Mouse (Mus musculus): ENCODE results near the gene Acat2.
"Not testable (repeated sequence)": the region's sequence is repeated elsewhere in the genome, so short reads cannot be mapped to it uniquely, and the experiment has no call there.

The Acat2 gene
- long read RNA-seq, experiment 1, transcript Acat2-201 (9 exons, 2,250 nt), result major isoform, 19 of 24 reads
- long read RNA-seq, experiment 1, partial matches to known transcripts, result 0 of 24 reads
- long read RNA-seq, experiment 1, other reads (novel, unspliced or antisense), result 1 of 24 reads
- long read RNA-seq, experiment 2, transcript Acat2-201 (9 exons, 2,250 nt), result major isoform, 30 of 48 reads
- long read RNA-seq, experiment 2, transcript Acat2-203 (8 exons, 1,800 nt), result minor isoform, 7 of 48 reads
- long read RNA-seq, experiment 2, partial matches to known transcripts, result 11 of 48 reads
- long read RNA-seq, experiment 2, other reads (novel, unspliced or antisense), result 0 of 48 reads

GRCm38 (mm10) chr17:12960331-12960873, at the start of gene Acat2:
TSS of gene Acat2 (minus strand) at chr17:12960747.
- intact Hi-C loops (cut with DNase I), result loop anchor here (5.0 kb wide), 1 partner anchor 43 kb away; the partner anchor contains the start of genes Mrpl18 and Tcp1

DNA sequence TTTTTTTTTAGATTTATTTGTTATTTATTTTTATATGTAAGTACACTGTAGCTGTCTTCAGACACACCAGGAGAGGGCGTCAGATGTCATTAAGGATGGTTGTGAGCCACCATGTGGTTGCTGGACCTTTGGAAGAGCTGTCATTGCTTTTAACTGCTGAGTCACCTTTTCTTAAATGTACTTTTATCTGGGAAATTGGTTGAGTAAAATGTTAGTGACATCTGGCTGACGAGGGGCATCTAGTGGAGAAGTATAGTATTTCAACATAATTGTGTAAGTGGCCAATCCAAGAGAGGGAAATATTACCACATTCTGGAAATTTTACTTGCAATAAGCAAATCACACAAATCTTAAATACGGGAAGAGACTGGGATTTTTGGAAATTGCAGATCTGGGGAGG, 49.3 kb upstream of the Acat2 start:
- intact Hi-C loops (cut with DNase I), result no loop called here

- intact Hi-C loops (cut with DNase I), result no loop called here
Measured at GRCm38 (mm10) chr17:13008528-13008927, 48.0 kb upstream of the Acat2 start.

DNA sequence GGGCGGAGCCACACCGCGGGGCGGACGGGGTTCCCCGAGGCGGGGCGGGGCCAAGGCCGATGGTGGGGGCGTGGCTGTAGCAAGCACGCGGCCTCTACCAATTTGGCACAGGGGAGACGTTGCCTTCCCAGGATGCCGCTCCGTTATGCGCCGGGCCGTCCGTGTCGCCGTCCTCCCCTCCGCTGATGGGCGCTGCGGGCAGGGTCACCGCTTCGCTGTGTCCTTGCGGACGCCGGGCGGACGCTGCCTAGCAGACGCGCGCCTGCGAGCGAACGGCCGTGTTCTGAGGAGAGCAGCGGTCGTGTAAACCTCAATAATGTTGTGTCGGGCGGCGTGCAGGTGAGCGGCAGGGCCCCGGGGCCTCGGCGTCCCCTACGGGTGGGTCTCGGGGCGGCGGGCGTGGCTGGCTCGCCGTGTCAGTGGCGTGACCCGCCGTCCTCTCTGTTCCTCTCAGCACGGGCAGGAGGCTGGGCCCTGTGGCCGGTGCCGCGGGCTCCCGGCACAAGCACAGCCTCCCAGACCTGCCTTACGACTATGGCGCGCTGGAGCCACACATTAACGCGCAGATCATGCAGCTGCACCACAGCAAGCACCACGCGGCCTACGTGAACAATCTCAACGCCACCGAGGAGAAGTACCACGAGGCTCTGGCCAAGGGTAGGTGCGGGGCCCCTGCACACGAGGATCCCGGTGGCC, 47.3 kb upstream of the Acat2 start:
- intact Hi-C loops (cut with DNase I), result no loop called here

DNA sequence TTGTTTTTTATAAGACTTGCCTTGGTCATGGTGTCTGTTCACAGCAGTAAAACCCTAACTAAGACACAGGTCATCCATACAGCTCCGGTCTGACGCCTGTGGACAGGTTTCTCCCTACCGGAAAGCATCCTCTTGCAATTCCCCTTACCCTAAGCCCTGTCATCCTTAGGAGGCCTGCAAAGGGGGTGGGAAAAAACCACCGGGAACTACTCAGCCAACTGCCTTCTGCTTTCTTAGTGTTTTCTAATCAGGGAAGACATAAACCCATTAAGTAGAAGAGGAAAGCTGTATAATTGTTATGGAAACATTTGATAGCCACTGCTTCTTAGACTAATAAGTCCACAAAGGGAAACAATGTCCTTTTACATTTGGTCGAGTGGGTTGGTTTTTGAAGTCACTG, 46.4 kb upstream of the Acat2 start:
- intact Hi-C loops (cut with DNase I), result no loop called here

- intact Hi-C loops (cut with DNase I), result not testable (repeated sequence)
Measured at GRCm38 (mm10) chr17:13006546-13006945, 46.0 kb upstream of the Acat2 start, which contains the start of gene Sod2. TSS of gene Sod2 (plus strand) at chr17:13006846.

DNA sequence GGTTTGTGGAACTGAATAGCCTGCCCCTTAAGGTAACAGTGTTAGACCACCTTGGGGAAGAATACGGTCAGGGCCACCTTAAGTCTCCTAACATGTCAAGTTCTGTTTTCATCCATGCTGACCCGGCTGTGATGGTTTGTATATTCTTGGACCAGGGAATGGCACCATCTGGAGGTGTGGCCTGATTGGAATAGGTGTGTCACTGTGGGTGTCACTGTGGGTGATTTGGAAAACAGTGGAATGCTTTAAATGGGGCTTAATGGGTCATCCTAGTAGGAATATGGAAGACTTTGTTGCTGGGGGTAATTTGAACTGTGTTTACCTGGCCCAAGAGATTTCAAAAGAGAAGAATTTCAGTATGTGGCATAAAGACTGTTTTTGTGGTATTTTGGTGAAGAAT, 43.9 kb upstream of the Acat2 start:
- intact Hi-C loops (cut with DNase I), result not testable (repeated sequence)

GRCm38 (mm10) chr17:13002243-13002642, 41.7 kb upstream of the Acat2 start:
- intact Hi-C loops (cut with DNase I), result not testable (repeated sequence)

- intact Hi-C loops (cut with DNase I), result loop anchor here (5.0 kb wide), 1 partner anchor 122 kb away; the partner anchor contains the start of gene Mrgprh
Measured at GRCm38 (mm10) chr17:12999069-12999468, 38.5 kb upstream of the Acat2 start.

DNA sequence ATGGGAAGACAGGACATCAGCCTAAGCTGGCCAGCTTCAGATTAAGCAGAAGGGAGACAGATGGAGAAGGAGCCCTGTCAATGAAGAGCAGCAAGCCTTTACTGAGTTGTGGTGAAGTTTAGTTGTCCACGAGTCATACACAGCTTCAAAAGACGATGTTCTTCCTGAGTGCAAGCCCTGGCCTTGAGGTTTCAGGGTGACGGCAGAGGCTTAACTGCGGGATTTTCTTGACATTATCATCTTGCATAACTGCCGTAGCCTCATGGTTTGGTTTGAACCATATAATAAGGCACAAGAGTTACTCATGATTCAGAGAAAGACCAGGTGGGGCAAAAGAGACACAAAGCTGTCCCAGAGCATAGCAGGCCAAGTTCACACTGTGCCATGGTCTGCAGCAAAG, 37.3 kb upstream of the Acat2 start:
- intact Hi-C loops (cut with DNase I), result loop anchor here (5.0 kb wide), 1 partner anchor 121 kb away; the partner anchor contains the start of gene Mrgprh

- intact Hi-C loops (cut with DNase I), result loop anchor here (5.0 kb wide), 1 partner anchor 119 kb away; the partner anchor contains the start of gene Mrgprh
Measured at GRCm38 (mm10) chr17:12996345-12996744, 35.8 kb upstream of the Acat2 start.

DNA sequence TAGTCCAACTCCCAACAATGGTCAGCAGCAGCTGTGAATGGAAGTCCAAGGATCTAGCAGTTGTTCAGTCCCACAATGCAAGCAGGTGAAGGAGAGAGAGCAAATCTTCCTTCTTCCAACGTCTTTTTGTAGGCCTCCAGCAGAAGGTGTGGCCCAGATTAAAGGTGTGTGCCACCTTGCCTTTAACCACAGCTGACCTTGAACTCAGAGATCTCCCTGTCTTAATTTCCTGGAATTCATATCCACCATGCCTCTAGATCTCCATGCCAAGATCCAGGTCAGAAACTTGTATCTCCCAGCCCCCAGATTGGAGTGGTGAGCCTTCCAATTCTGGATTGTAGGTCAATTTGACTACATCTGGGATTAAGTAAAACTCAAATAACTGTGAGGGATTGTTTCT, 33.5 kb upstream of the Acat2 start, which contains the start of gene Wtap:
TSS of gene Wtap (minus strand) at position 101 of the 400 bp plus-strand sequence.
- intact Hi-C loops (cut with DNase I), result no loop called here

- intact Hi-C loops (cut with DNase I), result no loop called here
Measured at GRCm38 (mm10) chr17:12992470-12992991, 32.0 kb upstream of the Acat2 start.

- intact Hi-C loops (cut with DNase I), result no loop called here
Measured at GRCm38 (mm10) chr17:12991635-12992358, 31.2 kb upstream of the Acat2 start.

DNA sequence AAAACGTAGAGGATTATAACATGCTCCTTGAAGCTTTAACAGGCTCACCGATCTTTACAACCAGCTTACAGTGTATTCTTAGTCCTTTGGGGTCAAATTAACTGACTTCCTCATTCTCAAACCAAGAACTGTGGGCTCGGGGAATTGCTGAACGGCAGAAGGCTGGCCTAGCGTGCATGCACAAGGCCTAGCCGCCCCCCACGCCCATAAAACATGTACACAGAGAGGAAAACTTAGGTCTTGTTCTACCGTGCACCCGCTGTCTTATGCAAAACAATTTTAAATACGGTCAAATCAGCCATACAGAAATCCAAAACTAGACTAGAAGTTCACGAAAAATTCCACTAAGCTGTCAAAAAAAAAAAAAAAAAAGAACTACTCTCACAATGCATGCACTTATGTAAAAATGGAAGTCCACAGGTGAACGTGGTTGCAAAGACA, 30.7 kb upstream of the Acat2 start:
- intact Hi-C loops (cut with DNase I), result no loop called here

DNA sequence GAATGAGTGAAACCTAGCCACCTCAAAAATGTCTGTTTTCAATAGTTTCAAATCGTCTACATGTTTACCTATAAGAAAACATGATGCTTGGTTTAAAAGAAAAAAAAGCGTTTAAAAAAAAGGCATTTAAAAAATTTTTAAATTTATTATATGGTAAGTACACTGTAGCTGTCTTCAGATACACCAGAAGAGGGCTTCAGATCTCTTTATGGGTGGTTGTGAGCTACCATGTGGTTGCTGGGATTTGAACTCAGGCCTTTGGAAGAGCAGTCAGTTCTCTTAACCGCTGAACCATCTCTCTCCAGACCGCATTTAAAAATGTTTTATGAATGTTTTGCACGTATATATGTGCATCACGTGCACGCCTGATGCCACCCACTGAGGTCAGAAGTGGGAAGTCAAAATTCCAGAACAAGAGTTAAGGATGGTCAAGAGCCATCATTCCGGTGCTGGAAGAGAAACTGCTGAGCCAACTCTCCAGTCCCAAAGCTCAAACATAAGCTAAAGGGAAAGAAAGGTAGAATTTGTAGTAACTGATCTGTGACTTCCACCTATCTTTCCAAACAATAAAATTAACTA, 30.1 kb upstream of the Acat2 start:
- intact Hi-C loops (cut with DNase I), result no loop called here

- intact Hi-C loops (cut with DNase I), result not testable (repeated sequence)
Measured at GRCm38 (mm10) chr17:12988096-12988495, 27.5 kb upstream of the Acat2 start.

- intact Hi-C loops (cut with DNase I), result no loop called here
Measured at GRCm38 (mm10) chr17:12983988-12984387, 23.4 kb upstream of the Acat2 start.

- intact Hi-C loops (cut with DNase I), result no loop called here
Measured at GRCm38 (mm10) chr17:12978546-12978945, 18.0 kb upstream of the Acat2 start.

DNA sequence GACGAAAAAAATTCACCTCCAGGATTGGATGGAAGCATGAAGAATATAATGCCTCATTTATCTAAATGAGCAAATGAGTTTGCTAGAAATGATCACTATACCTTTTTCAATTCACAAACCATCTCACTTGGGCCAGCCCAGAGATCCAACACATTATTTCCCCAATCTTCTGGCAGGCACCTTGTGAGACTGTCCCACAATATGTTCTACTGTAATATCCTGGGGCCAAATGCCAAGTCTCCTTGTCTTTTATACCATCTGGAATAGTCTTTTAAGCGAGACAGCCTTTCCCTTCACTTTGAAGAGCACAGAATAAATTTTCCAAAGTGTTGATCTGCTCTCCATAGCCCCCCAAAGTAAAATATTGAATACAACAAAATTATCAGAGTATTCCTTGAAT, 13.3 kb upstream of the Acat2 start:
- intact Hi-C loops (cut with DNase I), result no loop called here

GRCm38 (mm10) chr17:12967173-12967572, 6.6 kb upstream of the Acat2 start:
- intact Hi-C loops (cut with DNase I), result no loop called here

Measured in adrenal gland (tissue).